Mouse (Mus musculus) liver, embryonic 14.5 days (tissue): ENCODE measurements around the gene Erbb2. TPM values are rescaled to one million over a fixed set of nuclear protein-coding genes. Genes with fewer than 3 reads are reported as not detected.

Experiments used
- ATAC-seq: fragments of 200-750 bp; cut with Nextera tagmentation; 2 replicates; pipeline ENCODE4 v1.8.0; 2017; ENCODE audit warnings: moderate number of reproducible peaks, mild to moderate bottlenecking, moderate library complexity; ENCODE audit not compliant: insufficient read depth
- DNase-seq, 3 experiments: peaks; one replicate each; pipeline ENCODE4 v3.0.0-alpha.2; 2012 to 2013; ENCODE audit warnings: low read depth in 3 of 3, low spot score in 3 of 3
- H3K27ac ChIP-seq: fragments of 300-500 bp; sonication (generic); 2 replicates; pipeline ENCODE4 v1.5.1; 2014; ENCODE audit warnings: moderate library complexity, mild to moderate bottlenecking, control low read depth, inconsistent platforms
- H3K27me3 ChIP-seq: fragments of 300-500 bp; sonication (generic); 2 replicates; pipeline ENCODE4 v1.6.1; 2014; ENCODE audit warnings: mild to moderate bottlenecking, low read length, moderate library complexity; ENCODE audit not compliant: control insufficient read depth, insufficient read depth
- H3K36me3 ChIP-seq: fragments of 300-500 bp; sonication (generic); replicated peaks from 2 replicates; pipeline ENCODE4 v1.6.1; 2014; ENCODE audit warnings: low read depth; ENCODE audit not compliant: control insufficient read depth, insufficient read depth
- H3K4me1 ChIP-seq, 2 experiments: fragments of 200-500 bp in 1 of 2; fragments of 300-500 bp in 1 of 2; sonication (generic) in 1 of 2; replicated peaks; 2 replicates each; pipeline ENCODE4 v1.6.1; 2012 to 2014; ENCODE audit warnings: antibody characterized with exemption in 1 of 2, inconsistent platforms in 1 of 2, low read length in 1 of 2; ENCODE audit not compliant: control insufficient read depth in 2 of 2, insufficient read depth in 2 of 2
- H3K4me2 ChIP-seq: fragments of 300-500 bp; sonication (generic); 2 replicates; pipeline ENCODE4 v1.6.1; 2014; ENCODE audit warnings: low read depth, mild to moderate bottlenecking, control low read depth, moderate library complexity
- H3K4me3 ChIP-seq, 2 experiments: fragments of 200-500 bp in 1 of 2; fragments of 300-500 bp in 1 of 2; sonication (generic) in 1 of 2; 2 replicates each; pipeline ENCODE4 v1.5.1; 2012 to 2014; ENCODE audit warnings: low read depth in 2 of 2, low read length in 2 of 2, mild to moderate bottlenecking in 2 of 2, control low read depth in 1 of 2, inconsistent platforms in 1 of 2, moderate library complexity in 1 of 2; ENCODE audit not compliant: insufficient read depth in 1 of 2
- H3K9ac ChIP-seq: fragments of 300-500 bp; sonication (generic); replicated peaks from 2 replicates; pipeline ENCODE4 v1.6.1; 2014; ENCODE audit warnings: mild to moderate bottlenecking, control low read depth, moderate library complexity
- H3K9me3 ChIP-seq: fragments of 300-500 bp; sonication (generic); 2 replicates; pipeline ENCODE4 v1.6.1; 2016; ENCODE audit warnings: low read length, mixed read lengths; ENCODE audit not compliant: control insufficient read depth
- CTCF ChIP-seq: IDR thresholded peaks from 2 replicates; pipeline ENCODE4 v1.5.1; 2016; ENCODE audit warnings: antibody characterized with exemption, low read depth, control low read depth
- EP300 ChIP-seq: IDR thresholded peaks from 2 replicates; pipeline ENCODE4 v1.6.1; 2016; ENCODE audit warnings: antibody characterized with exemption, low read depth
- WGBS: fragments of 180-500 bp; shearing (Covaris S2); extraction: QIAGEN DNeasy Blood & Tissue Kit; methylation state at CpG from one replicate; pipeline ENCODE4 v1.1.7; 2014; ENCODE audit not compliant: insufficient replicate concordance; 5-methylcytosine and 5-hydroxymethylcytosine counted together
- polyA plus RNA-seq, 2 experiments: library from polyadenylated mRNA; depleted of rRNA in 1 of 2; stranded (reverse) in 1 of 2; unstranded in 1 of 2; fragments of >200 nt; fragmentation: Nextera tagmentation in 1 of 2; extraction: Ambion mirVana in 1 of 2; gene quantifications; 2 replicates each; pipeline versions ENCODE4 v1.2.1 to v1.2.3; 2012 to 2014

The Erbb2 gene
- polyA plus RNA-seq, 2 experiments = 1.1 to 1.6 TPM

GRCm38 (mm10) chr11:98446562-98447474 lies 34.5 kb downstream of the Erbb2 start:
- Histone ChIP-seq H3K4me2 (peak overlapping the region; percentile 13), H3K27me3 (peaks cover 26% of the 10 kb centered on the region), H3K4me3 (peak overlapping the region; percentile 36 to 71), H3K9me3 (no peaks in the 10 kb centered on the region), H3K4me1 (peaks cover 0 to 7% of the 10 kb centered on the region in 2 experiments; a peak in 2 of 4 replicates), H3K36me3 (no peaks in the 10 kb centered on the region), H3K9ac (peak overlapping the region; percentile 13; the same call in 1 of the 2 replicates), H3K27ac (peak overlapping the region; percentile 37)
- WGBS = 9% methylated on average over 33 of the region's 33 CpGs
- DNase-seq (peak in 2 of 3 experiments; percentile 26 to 39), ATAC-seq (peak; percentile 64)
- TF ChIP-seq EP300 (peak; percentile 9; the same call in 1 of the 2 replicates), CTCF (no peak)

GRCm38 (mm10) chr11:98447475-98447834 lies 35.2 kb downstream of the Erbb2 start:
- Histone ChIP-seq H3K9me3 (no peaks in the 10 kb centered on the region), H3K27me3 (peaks cover 26% of the 10 kb centered on the region), H3K27ac (no peak overlapping the region; the same call in 1 of the 2 replicates), H3K36me3 (no peaks in the 10 kb centered on the region), H3K4me3 (peak overlapping the region; percentile 36 to 71), H3K9ac (no peak overlapping the region; the same call in 1 of the 2 replicates), H3K4me1 (peaks cover 0 to 7% of the 10 kb centered on the region in 2 experiments; a peak in 2 of 4 replicates), H3K4me2 (no peak overlapping the region; the same call in 1 of the 2 replicates)
- WGBS = 13% methylated on average over 7 of the region's 7 CpGs
- ATAC-seq = no peak
- TF ChIP-seq CTCF = no peak
- no peak for TF ChIP-seq EP300
- no peak for DNase-seq

DNA sequence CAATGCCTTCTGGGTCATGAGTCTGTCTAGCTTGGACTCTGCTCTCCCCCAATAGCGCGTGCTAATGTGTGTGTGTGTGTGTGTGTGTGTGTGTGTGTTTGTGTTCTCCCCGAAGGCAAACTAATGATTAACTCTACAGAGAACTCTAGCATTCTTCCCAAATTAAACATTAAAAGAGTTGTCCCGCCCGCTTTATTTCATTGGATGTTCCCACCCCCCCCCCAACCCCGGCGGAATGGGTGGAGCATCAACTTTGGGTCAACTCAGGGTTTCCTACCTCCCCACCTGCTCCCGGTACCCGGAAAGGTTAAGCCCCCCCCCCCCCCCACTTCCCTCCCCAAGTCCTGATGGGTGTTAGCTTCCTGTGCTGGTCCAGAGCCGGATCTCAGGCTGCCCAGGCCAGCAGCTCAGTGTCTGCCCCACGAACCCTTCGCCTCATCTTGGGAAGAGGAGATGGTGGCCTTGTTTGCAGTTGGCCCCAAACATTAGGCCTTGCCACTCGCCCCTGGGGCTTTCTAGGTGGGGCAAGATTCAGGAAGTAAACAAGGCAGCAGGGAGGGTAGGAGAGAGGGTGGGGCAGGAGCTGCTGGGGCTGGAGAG lies 36.0 kb downstream of the Erbb2 start:
- no peak for TF ChIP-seq EP300
- no peak for TF ChIP-seq CTCF
- DNase-seq (no peak), ATAC-seq (peak; percentile 47)
- H3K27ac ChIP-seq = no peak overlapping the region
- H3K9ac ChIP-seq = peak overlapping the region; percentile 10; the same call in 1 of the 2 replicates
- no peaks in the 10 kb centered on the region for H3K9me3 ChIP-seq
- peaks cover 26% of the 10 kb centered on the region for H3K27me3 ChIP-seq
- H3K4me3 ChIP-seq = peak overlapping the region; percentile 36 to 71
- H3K4me2 ChIP-seq = peak overlapping the region; percentile 50
- peaks cover 0 to 7% of the 10 kb centered on the region in 2 experiments; a peak in 2 of 4 replicates for H3K4me1 ChIP-seq
- 36% methylated on average over 13 of the region's 13 CpGs for WGBS
- H3K36me3 ChIP-seq = no peaks in the 10 kb centered on the region

- Histone ChIP-seq H3K27me3 (peaks cover 26% of the 10 kb centered on the region), H3K4me1 (peaks cover 0 to 7% of the 10 kb centered on the region in 2 experiments; a peak in 2 of 4 replicates), H3K36me3 (no peaks in the 10 kb centered on the region), H3K4me2 (peak overlapping the region; percentile 50), H3K9ac (no peak overlapping the region), H3K4me3 (0 out of 4 replicates have a peak overlapping the region, but pooled peaks of 1 of the 2 experiments have one; percentile 34), H3K27ac (no peak overlapping the region), H3K9me3 (no peaks in the 10 kb centered on the region)
- DNase-seq = no peak
- TF ChIP-seq CTCF (no peak), EP300 (no peak)
- 57% methylated on average over 3 of the region's 3 CpGs for WGBS
- no peak for ATAC-seq
Measured at GRCm38 (mm10) chr11:98449419-98449818, 37.1 kb downstream of the Erbb2 start.
